Mouse (Mus musculus): ENCODE results near the gene Olfr270. TPM values are rescaled to one million over a fixed set of nuclear protein-coding genes. Genes with fewer than 3 reads are reported as not detected.

Olfr270 gene
- polyA plus RNA-seq, 1 experiment from 2014 or later = not detected

GRCm38 (mm10) chr4:53018392-53018791 lies 54.0 kb downstream of the Olfr270 start:
- H3K4me2 ChIP-seq (ENCODE audit: low read length) = no peak overlapping the region
- no peaks in the 10 kb centered on the region for H3K4me1 ChIP-seq (ENCODE audit: control insufficient read depth, insufficient read depth, low read length)
- no peak overlapping the region for H3K4me3 ChIP-seq (replicated peaks; ENCODE audit: low read depth, low read length)
- WGBS = 92% methylated on average over 1 of the region's 1 CpGs
- H3K9me3 ChIP-seq (ENCODE audit: control insufficient read depth, low read length) = peaks cover 7% of the 10 kb centered on the region; the same call in 1 of the 2 replicates
- no peak overlapping the region for H3K9ac ChIP-seq (replicated peaks; ENCODE audit: low read length)
- H3K36me3 ChIP-seq (ENCODE audit: control insufficient read depth, insufficient read depth, low read length) = peaks cover 68% of the 10 kb centered on the region
- H3K27ac ChIP-seq (replicated peaks; ENCODE audit: low read depth, low read length) = no peak overlapping the region
- no peak for ATAC-seq (ENCODE audit: low FRiP score, low TSS enrichment)
- no peaks in the 10 kb centered on the region for H3K27me3 ChIP-seq (ENCODE audit: control insufficient read depth, insufficient read depth, low read length)
- no peak for DNase-seq

Other genes starting within 250 kb of the Olfr270 start
- not detected in 2 replicates for gene Olfr275, start 149.9 kb upstream of the Olfr270 start, polyA plus RNA-seq (2014; fragmentation: Nextera tagmentation; extraction: Ambion mirVana)
- gene Olfr273, start 105.3 kb upstream of the Olfr270 start, polyA plus RNA-seq (2014; fragmentation: Nextera tagmentation; extraction: Ambion mirVana) = not detected in 2 replicates
- not detected in 2 replicates for gene Olfr272, start 45.4 kb upstream of the Olfr270 start, polyA plus RNA-seq (2014; fragmentation: Nextera tagmentation; extraction: Ambion mirVana)
- not detected in 2 replicates for gene Nipsnap3a, start 24.7 kb downstream of the Olfr270 start, polyA plus RNA-seq (2014; fragmentation: Nextera tagmentation; extraction: Ambion mirVana)
- 167 and 191 TPM in 2 replicates for gene Nipsnap3b, start 47.3 kb downstream of the Olfr270 start, polyA plus RNA-seq (2014; fragmentation: Nextera tagmentation; extraction: Ambion mirVana)
- 9.0 and 16.9 TPM in 2 replicates for gene Abca1, start 195.3 kb downstream of the Olfr270 start, polyA plus RNA-seq (2014; fragmentation: Nextera tagmentation; extraction: Ambion mirVana)